Mouse (Mus musculus): ENCODE results near the gene Vmn2r108. TPM values are rescaled to one million over a fixed set of nuclear protein-coding genes. Genes with fewer than 3 reads are reported as not detected.
"Not testable (repeated sequence)": the region's sequence is repeated elsewhere in the genome, so short reads cannot be mapped to it uniquely, and the experiment has no call there.

The Vmn2r108 gene
- not detected for total RNA-seq (2021)

- no peak for DNase-seq (ENCODE audit: extremely low spot score in 1 of 2, low spot score in 1 of 2)
Observed at GRCm38 (mm10) chr17:20481231-20481630, at the start of gene Vmn2r108. Gene Vmn2r108 (minus strand): TSS chr17:20481331.

DNA sequence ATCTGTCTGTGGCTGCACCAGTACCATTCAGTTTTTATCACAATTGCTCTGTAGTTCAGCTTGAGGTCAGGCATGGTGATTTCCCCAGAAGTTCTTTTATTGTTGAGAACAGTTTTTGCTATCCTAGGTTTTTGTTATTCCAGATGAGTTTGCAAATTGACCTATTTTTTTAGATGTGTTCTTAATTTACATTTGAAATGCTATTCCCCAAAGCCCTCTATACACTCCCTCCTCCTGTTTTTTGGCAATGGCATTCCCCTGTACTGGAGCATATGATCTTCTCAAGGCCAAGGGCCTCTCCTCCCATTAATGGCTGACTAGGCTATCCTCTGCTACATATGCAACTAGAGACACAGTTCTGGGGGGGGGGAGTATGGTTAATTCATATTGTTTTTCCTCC lies 27.1 kb upstream of the Vmn2r108 start:
- DNase-seq (ENCODE audit: extremely low spot score in 1 of 2, low spot score in 1 of 2): not testable (repeated sequence)

GRCm38 (mm10) chr17:20497858-20498257 lies 16.7 kb upstream of the Vmn2r108 start, which contains the start of gene Vmn1r225:
Gene Vmn1r225 (plus strand): TSS chr17:20498158.
- DNase-seq (ENCODE audit: extremely low spot score in 1 of 2, low spot score in 1 of 2): no peak

GRCm38 (mm10) chr17:20473311-20473710 lies 7.8 kb downstream of the Vmn2r108 start:
- DNase-seq (ENCODE audit: extremely low spot score in 1 of 2, low spot score in 1 of 2): no peak

DNA sequence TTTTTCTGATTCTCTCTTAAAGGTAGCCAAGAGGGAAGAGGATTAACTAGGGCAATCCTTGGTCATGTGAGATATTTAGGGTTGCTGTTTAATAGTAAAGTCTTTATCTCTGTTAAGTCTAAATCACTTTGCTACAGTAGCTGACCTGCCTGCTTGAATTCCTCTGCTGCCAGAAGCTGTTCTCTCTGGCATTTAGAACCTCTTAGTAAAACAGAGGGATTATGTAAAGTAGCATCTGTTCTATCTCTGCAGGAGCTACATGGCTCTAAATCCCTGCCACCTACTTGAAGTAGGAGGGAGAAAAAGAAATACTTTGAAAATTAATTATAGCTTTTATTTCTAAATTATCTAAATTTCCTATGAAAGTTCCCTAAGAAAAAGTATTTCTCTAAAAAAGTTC lies 41.9 kb downstream of the Vmn2r108 start:
- no peak for DNase-seq (ENCODE audit: extremely low spot score in 1 of 2, low spot score in 1 of 2)

DNA sequence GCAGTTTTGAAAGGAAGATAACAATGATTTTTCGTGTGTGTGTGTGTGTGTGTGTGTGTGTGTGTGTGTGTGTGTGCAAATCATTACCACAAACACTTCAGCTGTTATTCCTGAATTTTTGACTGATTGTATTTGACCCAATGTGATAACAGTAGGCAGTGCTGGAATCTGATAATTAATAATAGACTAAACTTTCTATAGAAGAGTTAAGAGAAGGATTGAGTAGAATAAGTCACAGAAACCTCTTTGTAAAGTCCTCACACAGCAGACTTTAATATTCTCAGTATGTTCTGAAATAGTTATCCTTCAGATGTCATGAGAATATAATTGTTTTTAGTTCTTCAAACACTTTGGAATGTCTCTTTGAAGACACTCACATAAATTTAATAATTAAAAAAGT lies 67.3 kb downstream of the Vmn2r108 start, which contains the start of gene Vmn1r224:
Gene Vmn1r224 (plus strand): TSS at position 301 of the 400 bp plus-strand sequence.
- DNase-seq (ENCODE audit: extremely low spot score in 1 of 2, low spot score in 1 of 2): no peak

Other genes with a start within 250 kb of the Vmn2r108 start
- gene Vmn2r105, start 246.3 kb downstream of the Vmn2r108 start, total RNA-seq (2021): not detected
- gene Vmn2r106, start 195.8 kb downstream of the Vmn2r108 start, total RNA-seq (2021): not detected
- not detected for gene Vmn2r107, start 136.1 kb downstream of the Vmn2r108 start, total RNA-seq (2021)
- gene Vmn1r224, start 67.2 kb downstream of the Vmn2r108 start, total RNA-seq (2021): not detected
- not detected for gene Vmn1r225, start 16.8 kb upstream of the Vmn2r108 start, total RNA-seq (2021)
- not detected for gene Vmn2r109, start 83.4 kb upstream of the Vmn2r108 start, total RNA-seq (2021)
- gene Vmn2r110, start 115.1 kb upstream of the Vmn2r108 start, total RNA-seq (2021): not detected
- not detected for gene Fpr-rs3, start 143.5 kb upstream of the Vmn2r108 start, total RNA-seq (2021)
- gene Vmn1r226, start 201.5 kb upstream of the Vmn2r108 start, total RNA-seq (2021): not detected
- not detected for gene Vmn1r227, start 248.5 kb upstream of the Vmn2r108 start, total RNA-seq (2021)